Mouse (Mus musculus): ENCODE measurements at regions not wholly inside any gene's neighbourhood (a gene's known extent, or its start where the extent isn't known, plus 50 kb on each side); places are given as distances from the start of the nearest gene placed in this dataset.
A peak's percentile ranks its signal among the peaks of the same experiment; 100 is the strongest.

GRCm38 (mm10) chr4:34337852-34338251, 212.9 kb upstream of the Akirin2 start:
- no peak for DNase-seq (ENCODE audit: low spot score)

- DNase-seq (ENCODE audit: low spot score), result no peak
Observed at GRCm38 (mm10) chr4:34340057-34340456, 210.7 kb upstream of the Akirin2 start.

- no peak for DNase-seq (ENCODE audit: low spot score)
Observed at GRCm38 (mm10) chr4:34371281-34372032, 179.3 kb upstream of the Akirin2 start.

GRCm38 (mm10) chr4:34386338-34386967, 164.3 kb upstream of the Akirin2 start:
- no peak for DNase-seq (ENCODE audit: low spot score)

GRCm38 (mm10) chr4:34391499-34391898, 159.2 kb upstream of the Akirin2 start:
- DNase-seq (ENCODE audit: low spot score), result no peak

GRCm38 (mm10) chr4:34403061-34403460, 147.7 kb upstream of the Akirin2 start:
- DNase-seq (ENCODE audit: low spot score), result no peak

- DNase-seq (ENCODE audit: low spot score), result no peak
Observed at GRCm38 (mm10) chr4:34407181-34407580, 143.6 kb upstream of the Akirin2 start.

GRCm38 (mm10) chr4:34420970-34421369, 129.8 kb upstream of the Akirin2 start:
- DNase-seq (ENCODE audit: low spot score), result no peak

- DNase-seq (ENCODE audit: low spot score), result no peak
Observed at GRCm38 (mm10) chr4:34424131-34424646, 126.5 kb upstream of the Akirin2 start.

GRCm38 (mm10) chr4:34429003-34429402, 121.7 kb upstream of the Akirin2 start:
- DNase-seq (ENCODE audit: low spot score), result peak; percentile 33

- DNase-seq (ENCODE audit: low spot score), result peak; percentile 37
Observed at GRCm38 (mm10) chr4:34429456-34430235, 121.1 kb upstream of the Akirin2 start.

- no peak for DNase-seq (ENCODE audit: low spot score)
Observed at GRCm38 (mm10) chr4:34437316-34437715, 113.4 kb upstream of the Akirin2 start.

- DNase-seq (ENCODE audit: low spot score), result no peak
Observed at GRCm38 (mm10) chr4:34449582-34449981, 101.2 kb upstream of the Akirin2 start.

GRCm38 (mm10) chr4:34462591-34462990, 88.1 kb upstream of the Akirin2 start:
- DNase-seq (ENCODE audit: low spot score), result no peak

GRCm38 (mm10) chr4:34465845-34466244, 84.9 kb upstream of the Akirin2 start:
- DNase-seq (ENCODE audit: low spot score), result no peak

- no peak for DNase-seq (ENCODE audit: low spot score)
Observed at GRCm38 (mm10) chr4:34466309-34466708, 84.4 kb upstream of the Akirin2 start.

GRCm38 (mm10) chr4:34468096-34468495, 82.6 kb upstream of the Akirin2 start:
- DNase-seq (ENCODE audit: low spot score), result no peak

GRCm38 (mm10) chr4:34475792-34476448, 74.8 kb upstream of the Akirin2 start:
- DNase-seq (ENCODE audit: low spot score), result no peak

GRCm38 (mm10) chr4:34484273-34484672, 66.5 kb upstream of the Akirin2 start:
- DNase-seq (ENCODE audit: low spot score), result no peak

- DNase-seq (ENCODE audit: low spot score), result no peak
Observed at GRCm38 (mm10) chr4:34485574-34485973, 65.2 kb upstream of the Akirin2 start.

- no peak for DNase-seq (ENCODE audit: low spot score)
Observed at GRCm38 (mm10) chr4:34494961-34495723, 55.6 kb upstream of the Akirin2 start.
